10 mouse cellular contexts compared by ENCODE assay signal in genomic region chr1:90153099-90153744, GRCm38 (mm10). TPM values are rescaled to one million over a fixed set of nuclear protein-coding genes. Genes with fewer than 3 reads are reported as not detected.
DNase-seq lines count a peak whose midpoint lies in the region; ATAC-seq and TF ChIP-seq lines count a peak whose summit lies in the region.
"Had no signal": no experiment of that assay in that cellular context is flagged by ENCODE, and none has a peak within 500 bp of the region (broad histone marks: within the 10 kb centered on the region; RNA-seq: fewer than 3 reads in every experiment).

TSS of gene Iqca (minus strand) at chr1:90153401.

- H3K9me3 ChIP-seq in forebrain, postnatal 0 days (ENCODE audit: low read length): no peaks in the 10 kb centered on the region
- no peaks in the 10 kb centered on the region for H3K9me3 ChIP-seq in liver, embryonic 13.5 days (replicated peaks)
- H3K9me3 ChIP-seq in neural tube, embryonic 15.5 days (replicated peaks): no peaks in the 10 kb centered on the region

- H3K4me2 ChIP-seq in forebrain, postnatal 0 days (ENCODE audit: low read depth): peak within 1 kb of the TSS; percentile 45
- no peak within 1 kb of the TSS for H3K4me2 ChIP-seq in liver, embryonic 13.5 days
- peak within 1 kb of the TSS; percentile 53 for H3K4me2 ChIP-seq in neural tube, embryonic 15.5 days

- peak; percentile 9 to 15 for DNase-seq in cerebellum, adult 2 months
- DNase-seq in cerebellum, adult 11 months: no peak
- peak; percentile 81 for DNase-seq in forebrain, postnatal 0 days
- peak; percentile 65 to 72 for DNase-seq in heart, postnatal 14 days
- peak; percentile 71 to 83 for DNase-seq in kidney, postnatal 36 days
- peak; percentile 27 for DNase-seq in liver, embryonic 13.5 days
- peak; percentile 22 to 25 for DNase-seq in thymus, adult 18-20 months

- no peak within 1 kb of the TSS for H3K4me3 ChIP-seq in cerebellum, adult 2 months (replicated peaks; ENCODE audit: insufficient read depth, low read depth, low read length)
- no peak within 1 kb of the TSS for H3K4me3 ChIP-seq in forebrain, postnatal 0 days (ENCODE audit: low read depth, low read length)
- H3K4me3 ChIP-seq in liver, embryonic 13.5 days (replicated peaks): no peak within 1 kb of the TSS
- H3K4me3 ChIP-seq in neural tube, embryonic 15.5 days (replicated peaks): peak within 1 kb of the TSS; percentile 13

- no peak for TF ChIP-seq POLR2A in cerebellum, adult 2 months (IDR thresholded peaks at IDR 0.05; ENCODE audit: borderline replicate concordance, insufficient read depth, low read length)

- TF ChIP-seq CTCF in cerebellum, adult 2 months (IDR thresholded peaks at IDR 0.05; ENCODE audit: borderline replicate concordance, insufficient read depth, low read depth, low read length): no peak
- peak; percentile 52 for TF ChIP-seq CTCF in forebrain, postnatal 0 days (IDR thresholded peaks at IDR 0.05; ENCODE audit: low read depth)

- H3K36me3 ChIP-seq in forebrain, postnatal 0 days (ENCODE audit: insufficient read depth): no peaks in the 10 kb centered on the region
- no peaks in the 10 kb centered on the region for H3K36me3 ChIP-seq in liver, embryonic 13.5 days
- no peaks in the 10 kb centered on the region for H3K36me3 ChIP-seq in neural tube, embryonic 15.5 days

- 5% methylated on average over 18 of the region's 18 CpGs for WGBS in cerebellum, adult 2 months
- WGBS in forebrain, postnatal 0 days: 5% methylated on average over 18 of the region's 18 CpGs
- WGBS in liver, embryonic 13.5 days (ENCODE audit: insufficient replicate concordance): 2% methylated on average over 18 of the region's 18 CpGs
- 2% methylated on average over 18 of the region's 18 CpGs for WGBS in neural tube, embryonic 15.5 days

- H3K27ac ChIP-seq in cerebellum, adult 2 months (ENCODE audit: insufficient read depth, low read length): no peak within 1 kb of the TSS
- no peak within 1 kb of the TSS for H3K27ac ChIP-seq in forebrain, postnatal 0 days (ENCODE audit: low read depth, low read length)
- H3K27ac ChIP-seq in liver, embryonic 13.5 days: no peak within 1 kb of the TSS
- H3K27ac ChIP-seq in neural tube, embryonic 15.5 days (replicated peaks): 0 out of 2 replicates have a peak within 1 kb of the TSS, but pooled peaks have one; percentile 7
- H3K27ac ChIP-seq: macrophage had no signal

- H3K27me3 ChIP-seq in cerebellum, adult 2 months (ENCODE audit: control insufficient read depth, insufficient read depth, low read length): no peaks in the 10 kb centered on the region
- H3K27me3 ChIP-seq in forebrain, postnatal 0 days (ENCODE audit: insufficient read depth, low read length): no peaks in the 10 kb centered on the region
- H3K27me3 ChIP-seq in liver, embryonic 13.5 days: peaks cover 17% of the 10 kb centered on the region
- H3K27me3 ChIP-seq in neural tube, embryonic 15.5 days (replicated peaks): no peaks in the 10 kb centered on the region

- H3K9ac ChIP-seq in forebrain, postnatal 0 days: no peak within 1 kb of the TSS
- H3K9ac ChIP-seq in liver, embryonic 13.5 days: no peak within 1 kb of the TSS
- H3K9ac ChIP-seq in neural tube, embryonic 15.5 days (replicated peaks): no peak within 1 kb of the TSS; the same call in 1 of the 2 replicates

- ATAC-seq in forebrain, postnatal 0 days: peak; percentile 97
- ATAC-seq in liver, embryonic 13.5 days (ENCODE audit: low read depth): peak; percentile 43; the same call in 1 of the 2 replicates
- ATAC-seq in neural tube, embryonic 15.5 days (ENCODE audit: low FRiP score): peak; percentile 91

- no peaks in the 10 kb centered on the region for H3K4me1 ChIP-seq in cerebellum, adult 2 months (ENCODE audit: control insufficient read depth, insufficient read depth, low read length)
- H3K4me1 ChIP-seq in forebrain, postnatal 0 days (ENCODE audit: insufficient read depth): no peaks in the 10 kb centered on the region
- no peaks in the 10 kb centered on the region for H3K4me1 ChIP-seq in liver, embryonic 13.5 days (replicated peaks)
- H3K4me1 ChIP-seq in neural tube, embryonic 15.5 days: peaks cover 18% of the 10 kb centered on the region

- intact Hi-C loops in heart, postnatal 14 days (cut with DNase I): no loop called here

RNA-seq across cellular contexts. Expression of gene Iqca, which starts in this region (rescaled TPM):
- polyA plus RNA-seq in cerebellum, adult 2 months (2012; rRNA removed): 0.29 and 1.1 TPM in 2 replicates
- total RNA-seq in forebrain, postnatal 0 days (2014; rRNA removed): 0.52 and 0.92 TPM in 2 replicates
- 0.60 and 1.5 TPM in 2 replicates for polyA plus RNA-seq in forebrain, postnatal 0 days (2015; fragmentation: Nextera tagmentation; extraction: Ambion mirVana)
- under 1 TPM in 1 of 2 experiments, not detected in 1; 0.36 TPM for total RNA-seq in heart, postnatal 14 days (2021)
- polyA plus RNA-seq in liver, embryonic 13.5 days (2015; fragmentation: Nextera tagmentation; extraction: Ambion mirVana): 0.19 TPM in 1 of 2 replicates, not detected in the other
- polyA plus RNA-seq in neural tube, embryonic 15.5 days (2015; fragmentation: Nextera tagmentation; extraction: Ambion mirVana): 0.42 and 0.52 TPM in 2 replicates
- polyA plus RNA-seq: C2C12, macrophage had no signal

Comparison
In these comparisons a context has a peak if more than half of its experiments do, and no peak if none do; other contexts are left out.
1. Peak in DNase-seq in heart, postnatal 14 days; RNA of the gene not detected or under 1 TPM.
2. Peak in DNase-seq and ATAC-seq in liver, embryonic 13.5 days; RNA of the gene not detected or under 1 TPM.
3. Peak in ATAC-seq, H3K4me3 ChIP-seq, H3K27ac ChIP-seq and H3K4me2 ChIP-seq in neural tube, embryonic 15.5 days; RNA of the gene not detected or under 1 TPM.
4. ATAC-seq: peak in every context shown above with its lines; median percentile 97 in forebrain, postnatal 0 days; 91 in neural tube, embryonic 15.5 days; 43 in liver, embryonic 13.5 days.